Mouse (Mus musculus) kidney, embryonic 15.5 days (tissue): ENCODE measurements around the gene 4930564D02Rik. TPM values are rescaled to one million over a fixed set of nuclear protein-coding genes. Genes with fewer than 3 reads are reported as not detected.
A peak's percentile ranks its signal among the peaks of the same experiment; 100 is the strongest.

Source experiments
- ATAC-seq: fragments of 200-750 bp; cut with Nextera tagmentation; replicated peaks from 2 replicates; pipeline ENCODE4 v1.8.0; 2017; ENCODE audit warnings: moderate TSS enrichment; ENCODE audit not compliant: low FRiP score
- H3K27ac ChIP-seq: fragments of 300-500 bp; sonication (generic); 2 replicates; pipeline ENCODE4 v1.5.1; 2015; ENCODE audit warnings: mild to moderate bottlenecking, inconsistent platforms
- H3K27me3 ChIP-seq: fragments of 300-500 bp; sonication (generic); 2 replicates; pipeline ENCODE4 v1.6.1; 2015; ENCODE audit warnings: inconsistent platforms
- H3K36me3 ChIP-seq: fragments of 300-500 bp; sonication (generic); 2 replicates; pipeline ENCODE4 v1.6.1; 2015; ENCODE audit warnings: inconsistent platforms
- H3K4me1 ChIP-seq: fragments of 300-500 bp; sonication (generic); 2 replicates; pipeline ENCODE4 v1.6.1; 2015; ENCODE audit warnings: inconsistent platforms
- H3K4me2 ChIP-seq: fragments of 300-500 bp; sonication (generic); 2 replicates; pipeline ENCODE4 v1.6.1; 2015; ENCODE audit warnings: moderate library complexity, mild to moderate bottlenecking, inconsistent platforms
- H3K4me3 ChIP-seq: fragments of 300-500 bp; sonication (generic); replicated peaks from 2 replicates; pipeline ENCODE4 v1.5.1; 2015; ENCODE audit warnings: mild to moderate bottlenecking, inconsistent platforms
- H3K9ac ChIP-seq: fragments of 300-500 bp; sonication (generic); 2 replicates; pipeline ENCODE4 v1.6.1; 2015; ENCODE audit warnings: mild to moderate bottlenecking, inconsistent platforms
- H3K9me3 ChIP-seq: fragments of 300-500 bp; sonication (generic); replicated peaks from 2 replicates; pipeline ENCODE4 v1.6.1; 2016; ENCODE audit warnings: inconsistent platforms
- WGBS: fragments of 180-500 bp; shearing (Covaris S2); methylation state at CpG from one replicate; pipeline ENCODE4 v1.1.7; 2015; ENCODE audit warnings: mixed read lengths; 5-methylcytosine and 5-hydroxymethylcytosine counted together
- polyA plus RNA-seq: library from polyadenylated mRNA; unstranded; fragments of >200 nt; fragmentation: Nextera tagmentation; extraction: Ambion mirVana; gene quantifications from 2 replicates; pipeline ENCODE4 v1.2.1, GENCODE M21; 2015

4930564D02Rik gene
- polyA plus RNA-seq, 1 experiment from 2014 or later, result not detected

GRCm38 (mm10) chr3:105060992-105061391 is 5.7 kb upstream of the 4930564D02Rik start:
- Histone ChIP-seq H3K9me3 (peaks cover 4% of the 10 kb centered on the region; the same call in 1 of the 2 replicates), H3K27ac (no peak overlapping the region), H3K36me3 (no peaks in the 10 kb centered on the region), H3K4me2 (no peak overlapping the region), H3K27me3 (peaks cover 22% of the 10 kb centered on the region), H3K9ac (no peak overlapping the region), H3K4me3 (no peak overlapping the region), H3K4me1 (peaks cover 13% of the 10 kb centered on the region)
- no peak for ATAC-seq
- WGBS, result 31% methylated on average over 6 of the region's 6 CpGs

- 70% methylated on average over 3 of the region's 3 CpGs for WGBS
- H3K4me1 ChIP-seq, result peaks cover 13% of the 10 kb centered on the region
- no peaks in the 10 kb centered on the region for H3K36me3 ChIP-seq
- no peak overlapping the region for H3K4me3 ChIP-seq
- peaks cover 4% of the 10 kb centered on the region; the same call in 1 of the 2 replicates for H3K9me3 ChIP-seq
- ATAC-seq, result no peak
- peaks cover 22% of the 10 kb centered on the region for H3K27me3 ChIP-seq
- no peak overlapping the region for H3K4me2 ChIP-seq
- no peak overlapping the region for H3K9ac ChIP-seq
- H3K27ac ChIP-seq, result no peak overlapping the region
These were observed 5.1 kb upstream of the 4930564D02Rik start for GRCm38 (mm10) chr3:105061496-105061895.

GRCm38 (mm10) chr3:105061991-105062390 is 4.7 kb upstream of the 4930564D02Rik start:
- Histone ChIP-seq H3K36me3 (no peaks in the 10 kb centered on the region), H3K27ac (no peak overlapping the region), H3K4me2 (no peak overlapping the region), H3K9ac (no peak overlapping the region), H3K9me3 (peaks cover 4% of the 10 kb centered on the region; the same call in 1 of the 2 replicates), H3K27me3 (peaks cover 22% of the 10 kb centered on the region), H3K4me1 (peaks cover 13% of the 10 kb centered on the region), H3K4me3 (no peak overlapping the region)
- no peak for ATAC-seq
- WGBS, result 40% methylated on average over 1 of the region's 1 CpGs

GRCm38 (mm10) chr3:105062676-105063075 is 4.0 kb upstream of the 4930564D02Rik start:
- 76% methylated on average over 9 of the region's 9 CpGs for WGBS

GRCm38 (mm10) chr3:105070553-105070952 is 3.9 kb downstream of the 4930564D02Rik start:
- ATAC-seq, result no peak
- no peak overlapping the region for H3K9ac ChIP-seq
- no peak overlapping the region for H3K4me3 ChIP-seq
- H3K4me2 ChIP-seq, result no peak overlapping the region
- no peaks in the 10 kb centered on the region for H3K36me3 ChIP-seq
- no peaks in the 10 kb centered on the region for H3K27me3 ChIP-seq
- peaks cover 3% of the 10 kb centered on the region; the same call in 1 of the 2 replicates for H3K9me3 ChIP-seq
- H3K27ac ChIP-seq, result no peak overlapping the region
- 0 out of 2 replicates have a peak, but pooled peaks cover 4% of the 10 kb centered on the region for H3K4me1 ChIP-seq
- 76% methylated on average over 8 of the region's 8 CpGs for WGBS

More at GRCm38 (mm10) chr3:105062676-105063075, 4.0 kb upstream of the 4930564D02Rik start:
- Histone ChIP-seq H3K36me3 (no peaks in the 10 kb centered on the region), H3K27ac (no peak overlapping the region), H3K4me3 (no peak overlapping the region), H3K9me3 (peaks cover 4% of the 10 kb centered on the region; the same call in 1 of the 2 replicates), H3K27me3 (peaks cover 22% of the 10 kb centered on the region), H3K9ac (no peak overlapping the region), H3K4me2 (no peak overlapping the region), H3K4me1 (peaks cover 13% of the 10 kb centered on the region)
- ATAC-seq, result no peak

- Histone ChIP-seq H3K36me3 (no peaks in the 10 kb centered on the region), H3K4me3 (no peak overlapping the region), H3K9ac (no peak overlapping the region), H3K27me3 (no peaks in the 10 kb centered on the region), H3K4me2 (no peak overlapping the region), H3K27ac (no peak overlapping the region), H3K9me3 (no peaks in the 10 kb centered on the region), H3K4me1 (0 out of 2 replicates have a peak, but pooled peaks cover 4% of the 10 kb centered on the region)
- 93% methylated on average over 5 of the region's 5 CpGs for WGBS
- ATAC-seq, result no peak
These were observed 4.6 kb downstream of the 4930564D02Rik start for GRCm38 (mm10) chr3:105071251-105071650.

- Histone ChIP-seq H3K4me3 (no peak overlapping the region), H3K27ac (no peak overlapping the region), H3K4me2 (no peak overlapping the region), H3K9ac (no peak overlapping the region), H3K9me3 (no peaks in the 10 kb centered on the region), H3K27me3 (no peaks in the 10 kb centered on the region), H3K4me1 (0 out of 2 replicates have a peak, but pooled peaks cover 4% of the 10 kb centered on the region), H3K36me3 (no peaks in the 10 kb centered on the region)
- 93% methylated on average over 10 of the region's 10 CpGs for WGBS
- ATAC-seq, result no peak
These were observed 5.9 kb downstream of the 4930564D02Rik start for GRCm38 (mm10) chr3:105072536-105072935.

GRCm38 (mm10) chr3:105075796-105076195 is 9.2 kb downstream of the 4930564D02Rik start:
- no peaks in the 10 kb centered on the region for H3K9me3 ChIP-seq
- H3K9ac ChIP-seq, result no peak overlapping the region
- no peaks in the 10 kb centered on the region for H3K36me3 ChIP-seq
- 93% methylated on average over 5 of the region's 5 CpGs for WGBS
- H3K4me2 ChIP-seq, result no peak overlapping the region
- no peak overlapping the region for H3K4me3 ChIP-seq
- no peaks in the 10 kb centered on the region for H3K27me3 ChIP-seq
- H3K4me1 ChIP-seq, result no peaks in the 10 kb centered on the region
- ATAC-seq, result no peak
- H3K27ac ChIP-seq, result no peak overlapping the region

- no peak overlapping the region for H3K27ac ChIP-seq
- no peaks in the 10 kb centered on the region for H3K27me3 ChIP-seq
- H3K9me3 ChIP-seq, result no peaks in the 10 kb centered on the region
- peak; percentile 93 for ATAC-seq
- WGBS, result 16% methylated on average over 7 of the region's 7 CpGs
- no peaks in the 10 kb centered on the region for H3K36me3 ChIP-seq
- no peaks in the 10 kb centered on the region for H3K4me1 ChIP-seq
- H3K4me3 ChIP-seq, result no peak overlapping the region
- no peak overlapping the region for H3K9ac ChIP-seq
- H3K4me2 ChIP-seq, result no peak overlapping the region
These were observed 11.7 kb downstream of the 4930564D02Rik start for GRCm38 (mm10) chr3:105078231-105078826.

GRCm38 (mm10) chr3:105087344-105087743 is 20.7 kb downstream of the 4930564D02Rik start:
- H3K4me3 ChIP-seq, result no peak overlapping the region

GRCm38 (mm10) chr3:105088638-105089037 is 22.0 kb downstream of the 4930564D02Rik start:
- ATAC-seq, result no peak
- no peak overlapping the region for H3K27ac ChIP-seq
- peaks cover 16% of the 10 kb centered on the region for H3K4me1 ChIP-seq
- no peaks in the 10 kb centered on the region for H3K36me3 ChIP-seq
- 74% methylated on average over 2 of the region's 2 CpGs for WGBS
- H3K4me2 ChIP-seq, result no peak overlapping the region
- H3K9ac ChIP-seq, result no peak overlapping the region
- no peaks in the 10 kb centered on the region for H3K9me3 ChIP-seq
- no peaks in the 10 kb centered on the region for H3K27me3 ChIP-seq
- H3K4me3 ChIP-seq, result no peak overlapping the region

More at GRCm38 (mm10) chr3:105087344-105087743, 20.7 kb downstream of the 4930564D02Rik start:
- no peak for ATAC-seq
- Histone ChIP-seq H3K4me1 (peaks cover 10% of the 10 kb centered on the region), H3K9me3 (no peaks in the 10 kb centered on the region), H3K27ac (peak overlapping the region; percentile 2; the same call in 1 of the 2 replicates), H3K27me3 (no peaks in the 10 kb centered on the region), H3K9ac (no peak overlapping the region), H3K4me2 (no peak overlapping the region), H3K36me3 (no peaks in the 10 kb centered on the region)
- WGBS, result 33% methylated on average over 3 of the region's 3 CpGs

GRCm38 (mm10) chr3:105090147-105090546 is 23.5 kb downstream of the 4930564D02Rik start:
- H3K4me3 ChIP-seq, result no peak overlapping the region
- H3K36me3 ChIP-seq, result no peaks in the 10 kb centered on the region
- WGBS, result 84% methylated on average over 7 of the region's 7 CpGs
- H3K9ac ChIP-seq, result no peak overlapping the region
- no peak overlapping the region for H3K27ac ChIP-seq
- H3K9me3 ChIP-seq, result no peaks in the 10 kb centered on the region
- H3K4me1 ChIP-seq, result peaks cover 16% of the 10 kb centered on the region
- no peak for ATAC-seq
- H3K27me3 ChIP-seq, result no peaks in the 10 kb centered on the region
- H3K4me2 ChIP-seq, result no peak overlapping the region
